Mouse (Mus musculus): ENCODE results near the gene Ifna7. TPM values are rescaled to one million over a fixed set of nuclear protein-coding genes. Genes with fewer than 3 reads are reported as not detected.

Gene Ifna7
- total RNA-seq, 1 experiment = not detected

DNA sequence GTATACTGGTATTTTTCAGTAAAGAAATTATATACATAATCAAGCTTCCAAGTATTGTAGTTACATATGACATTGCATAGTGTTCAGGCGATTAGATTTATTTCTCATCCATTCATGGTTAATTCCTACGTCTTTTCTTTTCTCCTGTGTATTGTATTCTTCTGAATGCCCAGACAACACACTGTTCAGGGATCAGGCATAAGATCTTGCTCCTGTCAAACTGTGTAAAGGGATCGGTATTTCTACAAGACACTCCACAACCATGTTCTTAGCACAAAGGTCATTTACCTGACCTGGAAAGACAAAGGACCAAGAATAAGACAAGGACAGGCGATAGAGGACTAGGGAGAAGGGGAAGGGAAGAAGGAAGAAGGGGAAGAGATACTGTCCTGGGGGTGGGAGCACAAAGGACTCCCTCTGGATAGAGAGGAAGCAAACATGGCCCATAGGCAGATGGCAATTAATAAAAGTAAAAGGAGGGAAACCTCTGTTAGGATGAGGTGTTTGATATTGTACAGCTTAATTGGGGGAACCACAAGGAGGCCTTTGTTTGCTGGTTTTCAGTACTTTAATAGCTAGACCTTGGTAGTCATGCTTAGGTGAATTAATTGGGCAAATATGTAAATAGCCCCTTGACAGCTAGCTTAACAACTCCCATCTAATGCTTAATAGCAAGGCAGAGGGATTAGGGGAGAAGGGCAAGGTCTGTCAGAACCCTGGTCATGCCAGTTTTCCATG is 35.2 kb downstream of the Ifna7 start:
- no peaks in the 10 kb centered on the region for H3K36me3 ChIP-seq (ENCODE audit: control insufficient read depth, insufficient read depth, low read length, poor library complexity, severe bottlenecking)
- DNase-seq (ENCODE audit: low read depth, low spot score) = no peak
- in situ Hi-C loops (cut with MboI; ENCODE audit: low sequenced_read_pairs in 2 of 2, unreplicated experiment in 2 of 2) = no loop called here

GRCm38 (mm10) chr4:88859214-88859613 is 43.2 kb downstream of the Ifna7 start:
- TF ChIP-seq ZNF384 (IDR thresholded peaks at IDR 0.05; ENCODE audit: low read depth, low read length) = no peak
- TF ChIP-seq ZC3H11A (IDR thresholded peaks at IDR 0.05; ENCODE audit: borderline replicate concordance, low read depth, low read length) = no peak
- TF ChIP-seq CHD2 (IDR thresholded peaks at IDR 0.05; ENCODE audit: low read depth, low read length) = no peak
- no peak for TF ChIP-seq MAFK (IDR thresholded peaks at IDR 0.05; ENCODE audit: insufficient read depth, low read depth, low read length)
- TF ChIP-seq HCFC1 (IDR thresholded peaks at IDR 0.05; ENCODE audit: borderline replicate concordance, insufficient read depth, low read length) = no peak
- in situ Hi-C loops (cut with MboI; ENCODE audit: low sequenced_read_pairs in 2 of 2, unreplicated experiment in 2 of 2) = no loop called here
- Histone ChIP-seq H3K36me3 (ENCODE audit: control insufficient read depth, insufficient read depth, low read length, poor library complexity, severe bottlenecking) (no peaks in the 10 kb centered on the region), H3K9me3 (ENCODE audit: control insufficient read depth, insufficient read depth, low read depth, low read length) (no peaks in the 10 kb centered on the region), H3K9ac (ENCODE audit: insufficient read depth, low read depth, low read length, poor library complexity, severe bottlenecking) (no peak overlapping the region), H3K27ac (ENCODE audit: insufficient read depth, low read depth, low read length, poor library complexity, severe bottlenecking) (no peak overlapping the region), H3K4me1 (ENCODE audit: control insufficient read depth in 2 of 2, insufficient read depth in 2 of 2, low read length in 2 of 2, poor library complexity in 1 of 2) (peaks cover 0 to 16% of the 10 kb centered on the region in 2 experiments; a peak in 2 of 4 replicates), H3K4me3 (ENCODE audit: insufficient read depth in 1 of 2, low read depth in 1 of 2, low read length in 2 of 2, poor library complexity in 1 of 2, severe bottlenecking in 1 of 2) (no peak overlapping the region)
- no peak for DNase-seq (ENCODE audit: low read depth, low spot score)

More for the DNA sequence above, 35.2 kb downstream of the Ifna7 start:
- H3K9ac ChIP-seq (ENCODE audit: insufficient read depth, low read depth, low read length, poor library complexity, severe bottlenecking) = no peak overlapping the region
- TF ChIP-seq ZNF384 (IDR thresholded peaks at IDR 0.05; ENCODE audit: low read depth, low read length) = no peak
- no peak for TF ChIP-seq CHD2 (IDR thresholded peaks at IDR 0.05; ENCODE audit: low read depth, low read length)
- TF ChIP-seq HCFC1 (IDR thresholded peaks at IDR 0.05; ENCODE audit: borderline replicate concordance, insufficient read depth, low read length) = no peak
- TF ChIP-seq MAFK (IDR thresholded peaks at IDR 0.05; ENCODE audit: insufficient read depth, low read depth, low read length) = no peak
- no peak for TF ChIP-seq ZC3H11A (IDR thresholded peaks at IDR 0.05; ENCODE audit: borderline replicate concordance, low read depth, low read length)
- no peaks in the 10 kb centered on the region for H3K4me1 ChIP-seq (ENCODE audit: control insufficient read depth in 2 of 2, insufficient read depth in 2 of 2, low read length in 2 of 2, poor library complexity in 1 of 2)
- no peaks in the 10 kb centered on the region for H3K9me3 ChIP-seq (ENCODE audit: control insufficient read depth, insufficient read depth, low read depth, low read length)
- H3K4me3 ChIP-seq (ENCODE audit: insufficient read depth in 1 of 2, low read depth in 1 of 2, low read length in 2 of 2, poor library complexity in 1 of 2, severe bottlenecking in 1 of 2) = no peak overlapping the region
- no peak overlapping the region for H3K27ac ChIP-seq (ENCODE audit: insufficient read depth, low read depth, low read length, poor library complexity, severe bottlenecking)

GRCm38 (mm10) chr4:88863309-88863708 is 47.3 kb downstream of the Ifna7 start:
- no peaks in the 10 kb centered on the region for H3K9me3 ChIP-seq (ENCODE audit: control insufficient read depth, insufficient read depth, low read depth, low read length)
- no peak for TF ChIP-seq HCFC1 (IDR thresholded peaks at IDR 0.05; ENCODE audit: borderline replicate concordance, insufficient read depth, low read length)
- no peak for TF ChIP-seq ZNF384 (IDR thresholded peaks at IDR 0.05; ENCODE audit: low read depth, low read length)
- TF ChIP-seq ZC3H11A (IDR thresholded peaks at IDR 0.05; ENCODE audit: borderline replicate concordance, low read depth, low read length) = no peak
- TF ChIP-seq MAFK (IDR thresholded peaks at IDR 0.05; ENCODE audit: insufficient read depth, low read depth, low read length) = no peak
- no peak for TF ChIP-seq CHD2 (IDR thresholded peaks at IDR 0.05; ENCODE audit: low read depth, low read length)
- H3K4me1 ChIP-seq (ENCODE audit: control insufficient read depth in 2 of 2, insufficient read depth in 2 of 2, low read length in 2 of 2, poor library complexity in 1 of 2) = peaks cover 0 to 19% of the 10 kb centered on the region in 2 experiments; a peak in 2 of 4 replicates
- no peak overlapping the region for H3K4me3 ChIP-seq (ENCODE audit: insufficient read depth in 1 of 2, low read depth in 1 of 2, low read length in 2 of 2, poor library complexity in 1 of 2, severe bottlenecking in 1 of 2)
- in situ Hi-C loops (cut with MboI; ENCODE audit: low sequenced_read_pairs in 2 of 2, unreplicated experiment in 2 of 2) = no loop called here
- peak; percentile 41 for DNase-seq (ENCODE audit: low read depth, low spot score)
- H3K9ac ChIP-seq (ENCODE audit: insufficient read depth, low read depth, low read length, poor library complexity, severe bottlenecking) = no peak overlapping the region; the same call in 1 of the 2 replicates
- H3K36me3 ChIP-seq (ENCODE audit: control insufficient read depth, insufficient read depth, low read length, poor library complexity, severe bottlenecking) = no peaks in the 10 kb centered on the region
- no peak overlapping the region; the same call in 1 of the 2 replicates for H3K27ac ChIP-seq (ENCODE audit: insufficient read depth, low read depth, low read length, poor library complexity, severe bottlenecking)

DNA sequence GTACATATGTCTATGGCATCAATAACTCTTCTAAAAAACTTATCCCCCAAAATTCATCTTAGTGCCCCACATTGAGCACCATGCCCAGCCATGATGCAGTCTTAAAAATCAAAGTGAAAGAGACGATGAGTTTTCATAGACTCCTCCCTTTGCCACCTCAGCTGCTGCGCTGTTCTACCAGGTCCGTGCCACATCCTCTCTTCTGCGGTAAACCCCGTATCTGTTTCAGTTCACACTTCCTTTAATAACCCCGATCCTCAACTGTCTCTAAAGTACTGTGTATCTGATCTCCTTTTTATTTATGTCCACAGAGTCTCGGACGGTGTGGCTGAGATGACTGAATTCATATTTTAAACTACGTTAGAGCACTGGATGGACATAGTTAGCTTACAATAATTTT is 48.6 kb downstream of the Ifna7 start:
- no peak overlapping the region for H3K27ac ChIP-seq (ENCODE audit: insufficient read depth, low read depth, low read length, poor library complexity, severe bottlenecking)
- no peak for TF ChIP-seq ZNF384 (IDR thresholded peaks at IDR 0.05; ENCODE audit: low read depth, low read length)
- H3K4me1 ChIP-seq (ENCODE audit: control insufficient read depth in 2 of 2, insufficient read depth in 2 of 2, low read length in 2 of 2, poor library complexity in 1 of 2) = peaks cover 0 to 19% of the 10 kb centered on the region in 2 experiments; a peak in 2 of 4 replicates
- no peak overlapping the region for H3K9ac ChIP-seq (ENCODE audit: insufficient read depth, low read depth, low read length, poor library complexity, severe bottlenecking)
- no peak for DNase-seq (ENCODE audit: low read depth, low spot score)
- H3K4me3 ChIP-seq (ENCODE audit: insufficient read depth in 1 of 2, low read depth in 1 of 2, low read length in 2 of 2, poor library complexity in 1 of 2, severe bottlenecking in 1 of 2) = no peak overlapping the region
- no peaks in the 10 kb centered on the region for H3K9me3 ChIP-seq (ENCODE audit: control insufficient read depth, insufficient read depth, low read depth, low read length)
- no peaks in the 10 kb centered on the region for H3K36me3 ChIP-seq (ENCODE audit: control insufficient read depth, insufficient read depth, low read length, poor library complexity, severe bottlenecking)
- in situ Hi-C loops (cut with MboI; ENCODE audit: low sequenced_read_pairs in 2 of 2, unreplicated experiment in 2 of 2) = no loop called here
